Mouse (Mus musculus) megakaryocyte, embryonic 14.5 days (primary cell): ENCODE results near the gene Dennd1a. TPM values are rescaled to one million over a fixed set of nuclear protein-coding genes. Genes with fewer than 3 reads are reported as not detected.

Experiments
- H3K27me3 ChIP-seq: replicated peaks from 2 replicates; pipeline ENCODE3; 2012; ENCODE audit warnings: inconsistent platforms
- H3K36me3 ChIP-seq: replicated peaks from 2 replicates; pipeline ENCODE3; 2012; ENCODE audit warnings: low read length, inconsistent platforms, mixed read lengths
- H3K4me1 ChIP-seq: 2 replicates; pipeline ENCODE4 v1.6.1; 2012; ENCODE audit warnings: inconsistent platforms
- H3K4me3 ChIP-seq: replicated peaks from 2 replicates; pipeline ENCODE3; 2012; ENCODE audit warnings: moderate library complexity, mild to moderate bottlenecking, inconsistent platforms
- H3K9me3 ChIP-seq: 2 replicates; pipeline ENCODE4 v1.6.1; 2012; ENCODE audit warnings: inconsistent platforms
- FLI1 ChIP-seq: IDR thresholded peaks from 2 replicates; pipeline ENCODE4 v1.6.1; 2012; ENCODE audit warnings: low read length, inconsistent platforms, mixed read lengths
- GATA1 ChIP-seq: IDR thresholded peaks from 3 replicates; pipeline ENCODE4 v1.6.1; 2012; ENCODE audit warnings: mixed read lengths, low read length, inconsistent platforms, borderline replicate concordance
- polyA plus RNA-seq: library from polyadenylated mRNA; stranded (reverse); fragments of >175 nt; gene quantifications from 2 replicates; pipeline ENCODE4 v1.2.3, GENCODE M21; 2012; ENCODE audit warnings: low replicate concordance; ENCODE audit not compliant: insufficient read depth

Gene Dennd1a
- polyA plus RNA-seq, 1 experiment = 25.6 TPM

DNA sequence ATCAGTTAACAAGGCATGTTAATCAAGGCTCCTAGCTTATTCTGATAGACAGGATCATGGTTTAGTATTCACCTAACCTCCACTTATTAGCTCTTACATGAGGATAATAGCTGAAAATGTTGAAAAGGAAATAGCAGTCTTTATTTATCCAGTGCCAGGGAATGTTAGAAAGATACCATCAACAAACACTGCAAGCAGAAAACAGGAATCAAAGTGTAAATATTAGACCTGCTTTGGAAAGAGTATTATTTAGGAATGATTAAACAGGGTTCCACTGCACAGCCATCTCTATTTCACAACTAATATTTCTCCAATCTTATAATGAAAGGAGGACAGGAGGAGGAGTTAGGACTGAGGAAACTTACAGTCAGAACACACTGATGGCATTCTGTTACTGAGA is 142.4 kb downstream of the Dennd1a start:
- H3K27me3 ChIP-seq = no peaks in the 10 kb centered on the region
- TF ChIP-seq FLI1 (no peak), GATA1 (no peak)
- no peaks in the 10 kb centered on the region for H3K36me3 ChIP-seq
- H3K9me3 ChIP-seq = no peaks in the 10 kb centered on the region
- peaks cover 9% of the 10 kb centered on the region for H3K4me1 ChIP-seq
- H3K4me3 ChIP-seq = no peak overlapping the region

DNA sequence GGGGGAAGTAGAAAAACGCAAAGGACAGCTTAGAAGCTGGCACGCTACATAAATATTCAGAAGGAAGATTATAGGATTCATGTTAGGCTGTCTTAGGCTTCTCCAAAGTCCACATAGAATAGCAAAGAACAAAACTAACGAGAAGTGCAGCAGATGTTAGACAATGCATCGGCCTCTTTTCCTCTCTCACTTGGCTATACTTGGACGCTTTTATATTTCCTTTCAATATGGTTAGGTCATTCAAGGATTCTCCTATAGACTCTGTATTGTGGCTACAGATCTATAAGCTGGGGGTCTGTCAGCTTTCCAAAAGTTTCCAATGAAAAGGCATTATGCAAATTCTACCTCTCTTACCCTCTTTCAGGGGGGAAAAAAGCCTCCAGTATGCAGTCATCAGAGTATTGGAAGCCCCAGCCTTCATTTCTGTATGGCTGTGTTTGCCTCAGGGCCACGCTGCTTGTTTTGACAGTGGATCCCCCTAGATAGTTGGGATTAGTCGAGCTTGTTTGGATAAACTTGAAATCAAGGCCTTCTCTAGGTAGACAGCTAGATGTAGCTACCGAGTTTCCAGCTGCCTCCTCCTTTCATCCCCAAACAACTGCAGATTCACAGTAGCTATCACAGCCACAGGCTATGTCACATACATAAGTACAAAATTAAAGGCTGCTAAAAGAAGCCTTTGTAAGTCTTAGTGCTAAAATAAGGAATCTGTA is 143.0 kb downstream of the Dennd1a start:
- H3K4me3 ChIP-seq = no peak overlapping the region
- H3K36me3 ChIP-seq = no peaks in the 10 kb centered on the region
- no peak for TF ChIP-seq GATA1
- no peak for TF ChIP-seq FLI1

DNA sequence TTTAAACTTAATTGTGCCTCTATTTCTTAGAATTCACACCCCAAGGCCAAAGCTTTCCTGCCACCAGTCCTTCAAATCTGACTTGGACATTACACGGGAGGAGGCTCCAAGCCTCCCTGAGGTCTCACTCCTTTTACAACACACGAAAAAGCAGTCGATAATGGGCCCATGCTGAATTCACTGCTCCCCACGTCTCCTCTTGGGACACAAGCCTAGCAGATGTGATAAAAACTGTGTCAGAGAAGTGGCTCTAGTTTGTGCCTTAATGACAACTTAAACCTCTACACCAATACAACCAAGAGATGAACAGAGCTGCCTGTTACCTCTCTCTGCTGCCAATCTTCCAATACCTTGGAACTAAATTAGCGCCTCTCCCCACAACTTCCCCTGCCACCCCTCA is 144.3 kb downstream of the Dennd1a start:
- Histone ChIP-seq H3K4me3 (no peak overlapping the region), H3K27me3 (no peaks in the 10 kb centered on the region), H3K9me3 (no peaks in the 10 kb centered on the region), H3K4me1 (peaks cover 9% of the 10 kb centered on the region), H3K36me3 (no peaks in the 10 kb centered on the region)
- TF ChIP-seq GATA1 (no peak), FLI1 (no peak)

More for the DNA sequence above, 143.0 kb downstream of the Dennd1a start:
- Histone ChIP-seq H3K27me3 (no peaks in the 10 kb centered on the region), H3K9me3 (no peaks in the 10 kb centered on the region), H3K4me1 (peaks cover 9% of the 10 kb centered on the region)

DNA sequence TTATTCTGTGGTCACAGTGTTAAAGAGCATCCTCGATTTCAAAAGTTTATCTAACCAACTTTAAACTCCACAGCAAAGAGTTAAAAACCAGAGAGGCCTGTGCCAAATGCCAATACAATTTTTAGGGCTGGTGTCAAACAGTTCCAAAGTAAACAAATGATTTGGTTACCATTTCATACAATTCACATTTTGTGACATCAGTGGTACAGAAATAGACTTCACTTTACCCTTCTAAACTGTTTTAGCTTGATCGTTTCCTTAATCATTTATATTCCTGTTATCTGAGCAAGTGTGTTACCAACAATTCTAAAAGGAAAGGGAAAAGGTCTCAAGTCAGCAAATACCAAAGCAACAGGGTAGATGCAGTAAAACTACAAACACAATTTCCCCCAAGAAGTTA is 145.0 kb downstream of the Dennd1a start:
- Histone ChIP-seq H3K27me3 (no peaks in the 10 kb centered on the region), H3K4me3 (no peak overlapping the region), H3K9me3 (no peaks in the 10 kb centered on the region), H3K4me1 (peaks cover 9% of the 10 kb centered on the region), H3K36me3 (no peaks in the 10 kb centered on the region)
- TF ChIP-seq GATA1 = no peak
- TF ChIP-seq FLI1 = no peak

DNA sequence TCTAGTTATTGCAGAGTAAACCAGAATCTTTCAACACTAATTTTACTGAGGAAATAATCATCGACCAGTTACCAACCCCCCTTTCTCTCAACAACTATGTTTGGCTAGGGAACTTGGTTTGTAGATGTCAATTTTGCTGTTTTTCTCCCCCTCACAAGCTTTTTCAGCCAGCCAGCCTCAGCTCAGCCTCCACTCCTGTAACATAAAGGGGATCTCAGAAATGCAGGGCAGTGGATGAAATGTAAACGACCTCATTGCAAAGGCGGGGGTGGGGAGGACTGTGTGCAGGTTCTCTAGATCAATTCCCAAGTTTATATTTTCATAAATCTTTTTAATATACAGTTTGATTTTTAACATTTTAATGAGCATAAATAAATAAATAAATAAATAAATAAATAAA is 147.7 kb downstream of the Dennd1a start:
- H3K4me1 ChIP-seq = peaks cover 6% of the 10 kb centered on the region
- no peak for TF ChIP-seq FLI1
- TF ChIP-seq GATA1 = no peak
- no peaks in the 10 kb centered on the region for H3K9me3 ChIP-seq
- H3K4me3 ChIP-seq = no peak overlapping the region
- no peaks in the 10 kb centered on the region for H3K36me3 ChIP-seq
- no peaks in the 10 kb centered on the region for H3K27me3 ChIP-seq

DNA sequence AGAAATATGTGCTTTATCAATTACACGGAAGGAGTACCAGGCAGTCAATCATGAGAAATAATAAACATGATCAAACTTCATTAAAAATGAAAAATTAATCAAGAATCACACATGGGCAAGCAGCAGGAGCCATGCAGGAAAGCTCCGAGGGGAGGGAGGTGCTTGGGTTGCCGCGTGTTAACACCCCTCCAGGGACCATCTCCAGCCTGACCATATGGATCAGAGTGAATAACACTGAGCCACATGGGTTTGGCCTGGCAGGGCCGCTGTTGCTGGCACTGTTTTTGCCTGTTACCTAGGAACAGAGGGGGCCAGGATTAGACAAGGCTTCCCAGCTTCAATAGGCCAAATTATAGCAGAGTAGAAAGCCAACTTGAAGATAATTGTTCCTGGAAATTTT is 150.1 kb downstream of the Dennd1a start:
- Histone ChIP-seq H3K36me3 (no peaks in the 10 kb centered on the region), H3K4me3 (no peak overlapping the region), H3K27me3 (no peaks in the 10 kb centered on the region), H3K4me1 (peaks cover 23% of the 10 kb centered on the region), H3K9me3 (no peaks in the 10 kb centered on the region)
- TF ChIP-seq FLI1 (no peak), GATA1 (no peak)

DNA sequence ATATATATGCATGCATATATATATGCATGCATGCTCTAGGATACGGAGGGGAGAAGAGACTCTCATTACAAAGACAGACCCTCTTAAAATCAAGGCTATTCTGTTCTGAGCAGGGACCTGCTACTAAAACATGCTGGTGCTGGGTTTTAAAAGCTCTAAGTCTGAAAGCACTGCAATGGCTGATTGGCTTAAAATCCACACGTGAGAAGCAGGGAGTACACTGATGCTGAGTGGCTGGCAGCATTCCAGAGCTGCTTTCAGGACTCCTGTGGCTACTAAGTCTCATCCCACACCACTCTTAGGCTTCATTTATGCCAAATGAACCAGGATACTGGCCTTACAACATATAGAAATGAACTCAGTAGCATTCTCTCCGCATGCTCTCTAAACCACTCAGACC is 151.8 kb downstream of the Dennd1a start:
- TF ChIP-seq GATA1 (no peak), FLI1 (no peak)
- H3K9me3 ChIP-seq = no peaks in the 10 kb centered on the region
- peaks cover 33% of the 10 kb centered on the region for H3K4me1 ChIP-seq
- no peak overlapping the region for H3K4me3 ChIP-seq
- no peaks in the 10 kb centered on the region for H3K27me3 ChIP-seq
- no peaks in the 10 kb centered on the region for H3K36me3 ChIP-seq

DNA sequence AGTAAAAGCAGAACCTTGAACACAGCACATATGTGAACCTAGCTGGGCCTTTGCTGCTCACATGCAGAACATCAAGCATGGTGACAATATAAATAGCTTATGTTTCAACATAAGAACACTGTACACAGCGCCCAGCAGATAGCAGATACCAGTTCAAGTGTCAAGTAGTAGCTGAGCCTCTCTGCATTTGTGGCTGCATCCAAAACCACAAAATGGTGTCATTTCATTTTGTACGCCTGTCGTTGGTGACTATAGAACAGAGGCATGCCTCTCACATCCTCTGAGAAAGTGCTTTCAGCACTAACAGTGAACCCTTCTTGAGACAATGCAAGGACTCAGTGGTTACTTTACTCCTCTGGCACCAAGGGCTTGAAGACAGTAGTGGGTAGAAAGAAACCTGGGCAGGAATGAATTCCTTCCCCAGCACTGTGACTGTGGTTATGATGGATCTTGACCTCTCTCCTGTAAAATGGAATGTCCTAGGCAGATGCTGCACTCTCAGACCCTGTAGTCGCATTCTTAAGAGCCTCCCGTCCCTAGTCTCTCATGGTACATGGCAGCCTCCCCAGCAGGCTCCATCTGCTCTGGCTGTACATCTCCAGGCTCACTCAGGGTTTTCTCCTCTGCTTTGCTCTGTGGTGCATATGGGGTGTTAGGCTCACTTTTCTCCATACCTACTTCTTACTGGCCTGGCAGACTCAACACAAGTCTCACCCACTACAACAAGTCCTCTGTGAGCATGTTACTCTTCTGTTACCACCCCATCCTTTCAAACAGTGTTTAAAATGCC is 154.0 kb downstream of the Dennd1a start:
- no peak for TF ChIP-seq GATA1
- TF ChIP-seq FLI1 = no peak
- peaks cover 34% of the 10 kb centered on the region for H3K4me1 ChIP-seq
- H3K36me3 ChIP-seq = no peaks in the 10 kb centered on the region
- no peaks in the 10 kb centered on the region for H3K27me3 ChIP-seq
- no peaks in the 10 kb centered on the region for H3K9me3 ChIP-seq
- H3K4me3 ChIP-seq = peak overlapping the region; percentile 47

DNA sequence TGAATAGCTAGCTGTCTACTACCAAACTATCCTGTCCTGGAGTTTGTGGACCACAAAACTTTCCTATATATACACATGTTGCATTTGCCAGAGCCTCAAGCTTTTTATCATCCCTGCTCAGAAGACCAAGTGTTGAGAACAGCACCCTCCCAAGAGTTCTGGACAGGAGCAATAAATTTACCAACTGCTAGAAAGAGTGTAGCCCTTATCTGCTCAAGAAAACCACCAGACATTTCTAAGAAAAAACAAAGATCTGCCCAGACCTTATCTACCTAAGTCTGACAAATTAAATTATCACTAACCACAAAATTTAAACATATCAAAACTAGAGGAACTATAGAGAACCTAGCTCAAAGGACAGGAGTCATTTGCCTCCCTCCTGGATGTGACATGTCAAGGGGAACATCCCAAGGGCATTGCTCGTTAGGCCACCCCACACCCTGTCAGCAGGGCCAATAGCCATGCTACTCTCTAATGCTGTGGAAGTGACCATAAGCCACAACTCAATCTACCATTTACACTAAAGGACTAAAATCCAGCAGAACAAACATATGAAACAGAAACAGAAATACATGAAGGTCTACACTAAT is 154.9 kb downstream of the Dennd1a start:
- Histone ChIP-seq H3K9me3 (no peaks in the 10 kb centered on the region), H3K27me3 (no peaks in the 10 kb centered on the region), H3K4me1 (peaks cover 34% of the 10 kb centered on the region), H3K36me3 (no peaks in the 10 kb centered on the region), H3K4me3 (no peak overlapping the region)
- TF ChIP-seq FLI1 (no peak), GATA1 (no peak)

DNA sequence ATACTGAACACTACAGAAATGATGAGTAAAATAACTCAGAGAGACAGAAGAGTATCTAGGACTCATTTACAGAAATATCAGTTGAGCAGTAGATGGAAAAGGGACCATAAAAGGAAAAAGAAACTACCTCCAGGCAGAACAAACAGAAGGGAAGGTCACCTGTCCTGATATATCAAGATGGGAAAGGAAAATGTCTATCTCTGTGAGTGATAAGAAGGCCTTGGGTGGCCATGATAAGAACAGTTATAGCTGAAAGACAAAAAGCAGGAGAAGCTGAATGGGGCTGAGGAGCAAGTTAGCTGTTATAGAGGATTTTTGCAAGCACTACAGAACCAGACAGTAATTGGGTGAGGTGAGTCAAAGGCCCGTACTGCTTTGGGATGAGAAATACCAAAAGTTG is 155.7 kb downstream of the Dennd1a start:
- H3K36me3 ChIP-seq = peaks cover 1% of the 10 kb centered on the region
- TF ChIP-seq FLI1 (no peak), GATA1 (no peak)
- H3K9me3 ChIP-seq = no peaks in the 10 kb centered on the region
- H3K27me3 ChIP-seq = no peaks in the 10 kb centered on the region
- peaks cover 39% of the 10 kb centered on the region for H3K4me1 ChIP-seq
- H3K4me3 ChIP-seq = no peak overlapping the region
